Mouse (Mus musculus): ENCODE measurements around the gene Nudt9.

GRCm38 (mm10) chr5:104007801-104008200 lies 38.3 kb upstream of the Nudt9 start:
- TF ChIP-seq CTCF (IDR thresholded peaks at IDR 0.05; ENCODE audit: borderline replicate concordance, extremely low read depth, insufficient read depth, insufficient read length) (no peak), POLR2A (IDR thresholded peaks at IDR 0.05; ENCODE audit: borderline replicate concordance, extremely low read depth, insufficient read depth, insufficient read length, poor library complexity, severe bottlenecking) (no peak)

All from brain, embryonic 14.5 days (tissue).